Mouse (Mus musculus) ES-Bruce4 (cell line): Measurements from ENCODE around the gene Arhgap29. TPM values are rescaled to one million over a fixed set of nuclear protein-coding genes. Genes with fewer than 3 reads are reported as not detected.

ENCODE experiments used
- H3K27ac ChIP-seq: 2 replicates; pipeline ENCODE4 v1.5.1; 2012; ENCODE audit warnings: low read length, inconsistent platforms; ENCODE audit not compliant: insufficient read depth
- H3K27me3 ChIP-seq: 2 replicates; pipeline ENCODE4 v1.6.1; 2012; ENCODE audit warnings: mild to moderate bottlenecking, low read length, inconsistent platforms; ENCODE audit not compliant: control insufficient read depth, poor library complexity, insufficient read depth, severe bottlenecking
- H3K36me3 ChIP-seq: 2 replicates; pipeline ENCODE4 v1.6.1; 2012; ENCODE audit warnings: inconsistent platforms, mild to moderate bottlenecking, low read length, moderate library complexity; ENCODE audit not compliant: control insufficient read depth, poor library complexity, insufficient read depth, severe bottlenecking
- H3K4me1 ChIP-seq: one replicate; pipeline ENCODE4 v1.8.1; 2011; ENCODE audit warnings: low read length; ENCODE audit not compliant: control insufficient read depth, insufficient read depth
- H3K4me3 ChIP-seq: 2 replicates; pipeline ENCODE4 v1.5.1; 2011; ENCODE audit warnings: low read depth, mild to moderate bottlenecking, low read length
- H3K9ac ChIP-seq: 2 replicates; pipeline ENCODE4 v1.6.1; 2012; ENCODE audit warnings: low read depth, mild to moderate bottlenecking, inconsistent platforms; ENCODE audit not compliant: poor library complexity, severe bottlenecking
- H3K9me3 ChIP-seq: replicated peaks from 2 replicates; pipeline ENCODE4 v1.6.1; 2012; ENCODE audit warnings: mild to moderate bottlenecking, low read length, inconsistent platforms; ENCODE audit not compliant: control insufficient read depth, poor library complexity, insufficient read depth, severe bottlenecking
- CTCF ChIP-seq: IDR thresholded peaks from one replicate; pipeline ENCODE4 v1.8.1; 2011; ENCODE audit warnings: low read depth, low read length
- EP300 ChIP-seq: IDR thresholded peaks from 2 replicates; pipeline ENCODE4 v1.6.1; 2011; ENCODE audit warnings: low read depth, low read length; ENCODE audit not compliant: insufficient read depth
- POLR2A ChIP-seq: IDR thresholded peaks from one replicate; pipeline ENCODE4 v1.8.1; 2011; ENCODE audit warnings: low read length; ENCODE audit not compliant: insufficient read depth
- polyA plus RNA-seq: library from polyadenylated mRNA; stranded (reverse); fragments of >200 nt; gene quantifications from 2 replicates; pipeline ENCODE4 v1.2.4, GENCODE M21; 2011; ENCODE audit warnings: low read depth; ENCODE audit not compliant: missing spikeins, insufficient read depth, insufficient read length

Arhgap29 gene
- polyA plus RNA-seq, 1 experiment: 70.1 TPM

GRCm38 (mm10) chr3:121919961-121920360 lies 32.4 kb upstream of the Arhgap29 start:
- no peaks in the 10 kb centered on the region for H3K36me3 ChIP-seq
- TF ChIP-seq CTCF (no peak), EP300 (no peak), POLR2A (no peak)
- H3K4me1 ChIP-seq: no peaks in the 10 kb centered on the region
- H3K27ac ChIP-seq: no peak overlapping the region
- no peak overlapping the region for H3K4me3 ChIP-seq
- H3K9me3 ChIP-seq: no peaks in the 10 kb centered on the region
- H3K9ac ChIP-seq: no peak overlapping the region
- H3K27me3 ChIP-seq: no peaks in the 10 kb centered on the region

- Histone ChIP-seq H3K9me3 (no peaks in the 10 kb centered on the region), H3K4me3 (no peak overlapping the region), H3K9ac (no peak overlapping the region), H3K27me3 (no peaks in the 10 kb centered on the region), H3K4me1 (no peaks in the 10 kb centered on the region), H3K36me3 (no peaks in the 10 kb centered on the region), H3K27ac (no peak overlapping the region)
- TF ChIP-seq EP300 (no peak), POLR2A (no peak), CTCF (no peak)
These were observed 31.6 kb upstream of the Arhgap29 start for GRCm38 (mm10) chr3:121920769-121921168.

DNA sequence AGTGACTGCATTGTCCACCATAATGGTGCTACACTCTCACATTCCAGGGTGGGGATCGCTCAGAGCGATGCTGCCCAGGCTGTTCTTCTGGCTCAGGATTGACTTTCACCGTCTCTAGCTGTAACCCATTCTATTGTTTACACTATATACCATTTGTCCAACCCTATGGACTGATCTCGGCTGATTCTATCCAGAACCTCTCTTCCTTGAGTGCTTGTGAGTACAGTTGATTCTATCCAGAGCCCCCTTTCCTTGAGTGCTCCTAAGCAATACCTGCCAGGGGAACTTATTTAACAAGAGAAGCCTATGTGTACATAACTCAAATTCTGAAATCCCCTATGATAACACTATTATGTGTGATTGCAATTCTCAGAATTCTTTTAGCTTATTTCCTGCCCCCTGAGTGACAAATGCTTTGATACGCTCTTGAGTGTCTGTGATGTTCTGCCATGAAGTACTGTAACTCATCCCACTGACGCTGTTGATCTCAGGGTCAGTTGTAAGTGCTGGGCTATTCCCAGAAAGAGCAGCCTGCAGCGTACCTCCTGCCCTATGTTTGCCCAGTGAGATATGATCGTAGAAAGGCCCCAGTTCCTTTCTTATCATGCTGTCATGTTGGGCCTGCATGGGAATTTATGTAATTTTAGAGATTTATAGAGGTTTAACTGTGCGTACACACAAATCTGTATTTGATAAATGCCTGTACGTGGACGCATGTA lies 27.4 kb upstream of the Arhgap29 start:
- no peaks in the 10 kb centered on the region for H3K36me3 ChIP-seq
- no peak overlapping the region for H3K4me3 ChIP-seq
- TF ChIP-seq CTCF: no peak
- no peaks in the 10 kb centered on the region for H3K9me3 ChIP-seq
- no peaks in the 10 kb centered on the region for H3K27me3 ChIP-seq
- H3K27ac ChIP-seq: no peak overlapping the region
- H3K4me1 ChIP-seq: no peaks in the 10 kb centered on the region
- no peak overlapping the region for H3K9ac ChIP-seq

DNA sequence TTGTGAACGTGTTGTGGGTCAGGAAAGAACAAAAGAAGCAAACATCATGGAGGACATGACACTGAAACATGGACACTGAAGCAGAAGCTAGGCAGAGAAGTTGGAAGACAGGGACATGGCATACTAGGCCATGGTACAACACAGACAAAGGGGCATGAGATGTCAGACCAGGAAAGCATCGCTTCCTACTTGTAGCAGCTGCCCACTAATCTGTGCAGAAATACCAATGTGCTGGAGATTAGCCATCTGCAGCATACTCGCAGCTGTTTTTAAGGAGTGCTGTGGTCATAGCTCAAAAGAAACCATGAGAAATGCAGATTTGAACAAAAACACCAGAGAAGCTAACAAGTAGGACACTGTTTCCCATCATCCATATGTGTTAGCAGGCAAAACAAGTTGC lies 24.7 kb upstream of the Arhgap29 start:
- H3K4me3 ChIP-seq: no peak overlapping the region
- no peaks in the 10 kb centered on the region for H3K27me3 ChIP-seq
- no peak overlapping the region for H3K9ac ChIP-seq
- no peak overlapping the region for H3K27ac ChIP-seq
- H3K9me3 ChIP-seq: no peaks in the 10 kb centered on the region
- TF ChIP-seq CTCF: no peak
- TF ChIP-seq EP300: no peak
- no peak for TF ChIP-seq POLR2A
- no peaks in the 10 kb centered on the region for H3K4me1 ChIP-seq
- no peaks in the 10 kb centered on the region for H3K36me3 ChIP-seq

DNA sequence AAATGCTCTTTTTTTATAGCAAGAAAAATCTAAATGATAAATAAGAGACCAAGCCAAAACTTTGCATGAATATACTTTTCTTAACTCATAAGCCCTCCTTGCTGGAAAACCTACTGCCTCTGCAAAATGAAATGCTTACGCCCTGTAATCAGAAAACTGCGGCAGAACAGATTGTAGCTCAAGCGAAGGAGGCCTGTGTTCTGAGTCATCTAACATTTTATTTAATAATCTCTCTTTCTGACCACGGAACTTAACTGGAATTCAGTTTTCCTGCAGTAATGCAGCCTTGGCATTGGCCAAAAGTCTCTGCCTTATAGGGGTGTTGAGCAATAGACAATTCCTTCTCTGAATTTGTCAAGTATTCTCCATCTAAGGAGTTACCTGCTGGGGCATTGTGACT lies 19.5 kb upstream of the Arhgap29 start:
- no peak overlapping the region for H3K4me3 ChIP-seq
- no peak for TF ChIP-seq CTCF
- no peak for TF ChIP-seq EP300
- no peak for TF ChIP-seq POLR2A
- no peak overlapping the region for H3K27ac ChIP-seq
- H3K9me3 ChIP-seq: no peaks in the 10 kb centered on the region
- H3K27me3 ChIP-seq: no peaks in the 10 kb centered on the region
- H3K36me3 ChIP-seq: no peaks in the 10 kb centered on the region
- no peak overlapping the region for H3K9ac ChIP-seq
- no peaks in the 10 kb centered on the region for H3K4me1 ChIP-seq

DNA sequence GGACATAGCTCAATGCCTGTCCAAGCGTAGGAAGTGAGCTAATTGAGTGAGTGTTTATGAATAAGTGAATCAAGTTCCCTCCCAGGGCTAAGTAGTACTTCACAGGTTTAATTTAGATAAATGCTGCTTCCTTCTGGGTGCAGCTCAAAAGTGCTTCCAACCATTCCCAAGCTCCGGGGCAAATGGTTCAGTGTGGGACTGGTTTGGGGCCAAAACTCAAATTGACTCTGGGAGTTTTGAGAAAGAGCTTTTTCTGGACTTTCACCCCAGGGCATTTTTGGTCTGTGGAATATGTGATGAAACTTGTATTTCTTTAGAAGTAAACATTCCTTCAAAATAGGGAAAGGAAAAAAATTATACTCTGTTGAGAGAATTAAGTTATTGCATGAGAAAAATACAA lies 16.1 kb upstream of the Arhgap29 start:
- H3K4me1 ChIP-seq: no peaks in the 10 kb centered on the region
- H3K27ac ChIP-seq: no peak overlapping the region
- H3K27me3 ChIP-seq: no peaks in the 10 kb centered on the region
- no peak overlapping the region for H3K9ac ChIP-seq
- TF ChIP-seq CTCF: no peak
- TF ChIP-seq EP300: no peak
- TF ChIP-seq POLR2A: no peak
- H3K9me3 ChIP-seq: no peaks in the 10 kb centered on the region
- no peaks in the 10 kb centered on the region for H3K36me3 ChIP-seq
- H3K4me3 ChIP-seq: no peak overlapping the region
